Mouse (Mus musculus): ENCODE results near the gene Habp4. TPM values are rescaled to one million over a fixed set of nuclear protein-coding genes. Genes with fewer than 3 reads are reported as not detected.

Gene Habp4
- total RNA-seq, 2 experiments from 2014 or later, result 0.17 to 4.0 TPM

DNA sequence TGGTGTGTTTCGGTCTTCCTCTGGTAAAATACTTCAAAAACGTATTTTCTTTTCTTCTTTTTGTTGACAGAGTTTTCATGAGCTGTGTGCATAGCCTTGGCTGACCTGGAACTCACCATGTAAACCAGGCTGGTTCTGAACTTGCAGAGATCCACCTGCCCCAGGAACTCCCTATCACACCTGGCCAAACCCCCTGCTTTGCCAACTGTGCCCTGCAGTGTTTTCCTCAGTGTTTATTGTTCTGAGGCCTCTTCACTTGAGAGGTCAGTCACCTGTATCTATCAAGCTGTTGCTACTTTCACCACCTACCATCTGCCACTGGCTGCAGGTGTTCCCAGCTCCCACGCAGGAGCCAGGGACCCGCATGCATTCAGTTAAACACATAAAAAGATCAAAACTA is 65.1 kb downstream of the Habp4 start:
- ATAC-seq (replicated peaks; ENCODE audit: low FRiP score, poor library complexity, severe bottlenecking), result no peak

DNA sequence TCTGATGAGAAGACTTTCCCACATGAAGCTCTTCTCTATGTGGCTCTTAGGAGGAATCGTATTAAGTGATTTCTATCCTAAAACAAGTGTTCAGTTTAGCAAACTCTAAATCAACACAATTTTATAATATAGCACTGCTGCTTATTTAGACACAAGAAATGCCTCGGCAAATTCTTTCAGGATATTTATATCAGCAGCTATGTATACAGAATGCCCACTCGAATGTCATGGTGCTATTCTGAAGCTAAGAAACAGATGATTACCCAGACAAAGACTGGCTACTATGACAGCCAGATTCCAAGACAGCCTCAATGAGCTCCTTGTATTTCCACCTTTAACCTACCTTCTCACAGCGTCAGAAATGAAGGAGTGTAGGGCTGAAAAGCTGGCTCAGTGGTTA is 71.5 kb downstream of the Habp4 start:
- no peak for ATAC-seq (replicated peaks; ENCODE audit: low FRiP score, poor library complexity, severe bottlenecking)

DNA sequence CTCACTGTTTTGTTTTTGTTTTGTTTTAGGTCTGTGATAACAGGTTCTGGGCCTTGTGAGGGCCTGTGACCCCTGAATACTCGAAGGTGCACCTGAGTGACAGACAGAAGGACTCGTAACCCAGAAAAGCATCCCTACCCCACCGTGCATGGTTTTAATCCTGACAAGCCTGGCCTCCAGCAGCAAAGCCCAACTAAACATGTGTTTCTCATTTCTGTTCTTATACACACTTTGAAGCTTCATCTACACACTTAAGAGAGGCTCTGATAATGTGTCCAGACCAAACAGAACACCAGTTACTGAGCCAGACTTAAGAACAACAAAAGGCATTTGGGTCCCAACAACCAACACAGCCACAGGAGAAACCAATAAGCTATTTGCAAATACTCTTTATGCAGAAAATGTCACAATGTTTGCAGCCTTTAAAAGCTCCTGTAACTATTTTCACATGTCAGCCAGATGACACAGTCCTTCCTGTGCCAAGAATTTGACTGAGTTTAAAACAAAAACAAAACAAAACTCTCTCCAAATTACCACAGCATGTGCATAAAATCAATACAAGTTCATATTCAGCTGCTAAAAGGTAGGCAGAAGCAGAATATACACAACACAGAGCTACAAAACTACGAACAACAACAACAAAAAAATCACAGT is 73.6 kb downstream of the Habp4 start:
- ATAC-seq (replicated peaks; ENCODE audit: low FRiP score, poor library complexity, severe bottlenecking), result no peak

DNA sequence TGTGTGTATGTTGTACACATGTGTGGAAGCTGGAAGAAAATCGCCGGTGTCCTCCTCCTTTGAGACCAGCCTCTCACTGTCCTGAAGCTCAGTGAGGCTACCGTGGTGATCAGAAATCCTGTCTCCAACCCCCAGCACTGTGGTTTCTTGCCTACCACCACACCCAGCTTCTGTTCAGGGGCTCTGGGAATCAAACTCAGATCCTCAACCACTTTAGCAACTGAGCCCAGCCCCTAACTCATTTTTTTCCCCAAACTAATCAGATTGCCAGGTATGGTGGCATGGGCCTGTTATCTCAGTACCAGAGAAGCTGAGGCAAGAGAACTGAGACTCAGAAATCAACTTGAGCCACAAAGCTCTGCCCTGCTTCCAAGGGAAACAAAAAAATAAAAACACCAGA is 74.2 kb downstream of the Habp4 start:
- no peak for ATAC-seq (replicated peaks; ENCODE audit: low FRiP score, poor library complexity, severe bottlenecking)

Other genes with a start within 250 kb of the Habp4 start
- not detected in 2 replicates for gene Hsd17b3, start 72.6 kb upstream of the Habp4 start, total RNA-seq (2015; ENCODE audit: low replicate concordance)
- not detected in 2 replicates for gene Hsd17b3, start 72.6 kb upstream of the Habp4 start, total RNA-seq (2017; ENCODE audit: low replicate concordance)
- gene Slc35d2, start 32.5 kb upstream of the Habp4 start, total RNA-seq (2015; ENCODE audit: low replicate concordance), result 5.0 and 5.2 TPM in 2 replicates
- 1.7 and 4.0 TPM in 2 replicates for gene Slc35d2, start 32.5 kb upstream of the Habp4 start, total RNA-seq (2017; ENCODE audit: low replicate concordance)
- gene Zfp367, start 8.6 kb upstream of the Habp4 start, total RNA-seq (2015; ENCODE audit: low replicate concordance), result 25.0 and 29.7 TPM in 2 replicates
- 29.6 and 43.4 TPM in 2 replicates for gene Zfp367, start 8.6 kb upstream of the Habp4 start, total RNA-seq (2017; ENCODE audit: low replicate concordance)
- 0.63 and 1.2 TPM in 2 replicates for gene Cdc14b, start 113.5 kb downstream of the Habp4 start, total RNA-seq (2015; ENCODE audit: low replicate concordance)
- 0.51 TPM in 1 of 2 replicates, not detected in the other for gene Cdc14b, start 113.5 kb downstream of the Habp4 start, total RNA-seq (2017; ENCODE audit: low replicate concordance)
- 3.1 and 6.5 TPM in 2 replicates for gene Aaed1, start 150.9 kb downstream of the Habp4 start, total RNA-seq (2015; ENCODE audit: low replicate concordance)
- 11.8 and 13.0 TPM in 2 replicates for gene Aaed1, start 150.9 kb downstream of the Habp4 start, total RNA-seq (2017; ENCODE audit: low replicate concordance)
- 12.5 and 19.9 TPM in 2 replicates for gene Ctsl, start 209.1 kb downstream of the Habp4 start, total RNA-seq (2015; ENCODE audit: low replicate concordance)
- gene Ctsl, start 209.1 kb downstream of the Habp4 start, total RNA-seq (2017; ENCODE audit: low replicate concordance), result 4.5 and 17.6 TPM in 2 replicates